Mouse (Mus musculus): ENCODE data around the gene Tph1.

Tph1 gene

GRCm38 (mm10) chr7:46601097-46601496, 71.2 kb downstream of the Tph1 start:
- DNase-seq (ENCODE audit: low read depth, low spot score), result no peak

GRCm38 (mm10) chr7:46597006-46597405, 75.3 kb downstream of the Tph1 start:
- DNase-seq (ENCODE audit: low read depth, low spot score), result no peak
